Mouse (Mus musculus) thymus, postnatal 14 days (tissue): ENCODE measurements around the gene Rhno1.
"Not testable (repeated sequence)": the region's sequence is repeated elsewhere in the genome, so short reads cannot be mapped to it uniquely, and the experiment has no call there.

Experiments
- DNase-seq: peaks from one replicate; pipeline ENCODE4 v3.0.0; 2021

Rhno1 gene

DNA sequence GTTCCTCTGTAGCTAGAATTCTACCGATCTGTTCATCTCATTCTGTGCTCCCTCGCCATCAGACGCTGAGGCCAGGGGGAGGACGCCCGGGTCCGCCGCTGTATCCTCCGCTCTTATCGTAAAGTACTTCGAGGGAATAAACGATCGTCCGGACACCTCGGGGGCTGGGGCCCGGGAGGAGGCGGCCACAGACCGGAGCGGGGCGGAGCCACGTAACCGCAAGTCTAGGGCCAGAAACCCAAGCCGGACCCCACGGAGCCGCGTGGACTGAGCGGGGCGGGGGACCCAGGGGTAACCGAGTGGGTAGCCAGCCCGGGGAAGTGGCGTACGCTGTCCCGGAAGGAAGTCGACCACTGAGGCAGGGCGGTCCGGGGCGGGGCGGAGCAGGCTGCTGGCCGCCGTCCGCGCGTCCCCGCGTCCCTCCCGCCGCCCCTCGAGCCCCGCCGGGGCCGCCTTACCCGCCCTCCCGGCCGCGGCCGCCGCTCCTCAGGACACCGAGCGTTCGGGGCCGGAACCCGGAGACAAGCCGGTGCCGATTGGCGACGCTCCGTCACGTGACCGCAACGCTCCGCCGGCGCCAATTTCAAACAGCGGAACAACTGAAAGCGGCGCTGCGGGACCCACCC, at the start of gene Rhno1, which contains the start of gene Foxm1:
Rhno1 (minus strand) TSS at position 531 of the 626 bp plus-strand sequence.
Foxm1 (plus strand) TSS at position 587 of the 626 bp plus-strand sequence.
- DNase-seq, result peak; percentile 89

DNA sequence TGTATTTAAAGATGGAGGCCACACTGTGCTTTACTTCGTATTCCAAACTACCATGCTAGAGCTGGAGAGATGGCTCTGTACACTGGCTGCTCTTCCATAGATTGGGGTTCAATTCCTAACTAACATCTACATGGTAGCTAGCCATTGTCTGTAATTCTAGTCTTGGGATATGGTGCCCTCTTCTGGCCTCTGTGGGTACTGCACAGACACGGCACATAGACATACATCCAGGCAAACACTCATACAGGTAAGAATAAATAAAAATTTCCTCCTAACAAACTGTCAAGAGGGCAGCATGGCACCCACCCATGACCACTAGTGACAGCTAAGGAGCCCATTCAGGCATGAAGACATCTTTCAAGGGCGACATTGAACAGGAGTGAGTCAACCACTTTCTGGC, 48.4 kb upstream of the Rhno1 start:
- DNase-seq, result peak; percentile 75

DNA sequence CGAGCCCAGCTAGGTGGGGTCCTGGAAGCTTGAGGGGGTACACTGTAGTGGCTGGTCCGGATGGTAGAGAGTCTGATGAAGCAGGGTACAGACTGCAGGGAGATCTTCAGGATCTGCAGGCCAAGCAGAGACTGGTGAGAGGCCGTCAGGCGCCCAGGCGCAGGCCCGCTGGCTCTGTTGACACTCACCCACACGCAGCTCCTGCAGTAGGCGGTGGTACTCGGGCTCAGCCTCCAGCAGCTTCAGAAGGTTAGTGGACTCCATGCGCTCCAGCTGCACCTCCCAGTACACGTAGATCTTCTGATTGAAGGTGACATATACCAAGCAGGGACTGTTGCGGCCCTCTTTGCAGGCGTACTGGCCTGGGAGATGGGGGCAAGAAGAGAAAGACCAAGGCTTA, 47.6 kb upstream of the Rhno1 start:
- no peak for DNase-seq

DNA sequence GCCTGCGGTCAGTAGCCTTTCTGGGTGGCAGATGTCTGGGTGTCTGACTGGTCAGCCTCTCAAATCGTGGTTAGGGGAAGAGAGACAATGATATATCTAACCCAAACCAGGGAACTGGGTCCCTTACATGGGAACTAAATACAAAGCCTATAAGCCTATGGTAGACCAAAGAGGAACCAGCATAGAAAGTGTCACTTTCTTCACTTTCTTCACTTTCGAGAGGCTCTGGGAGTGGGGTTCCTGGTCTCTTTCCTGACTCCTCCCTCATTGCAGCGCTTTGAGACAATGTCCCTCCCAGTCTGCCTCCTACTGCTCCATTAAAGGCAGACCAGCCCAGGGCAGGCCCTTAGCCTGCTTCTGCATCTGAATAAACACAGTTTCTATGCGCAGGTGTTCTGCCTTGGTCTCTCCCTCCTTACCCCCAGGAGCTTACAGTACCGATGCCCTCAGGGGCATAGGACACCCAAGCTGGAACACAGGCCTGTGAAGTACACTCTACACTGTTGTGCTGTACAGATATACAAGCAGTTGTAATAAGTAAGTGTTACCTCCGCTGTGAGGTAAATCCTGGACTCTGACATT, 45.9 kb upstream of the Rhno1 start:
- no peak for DNase-seq

DNA sequence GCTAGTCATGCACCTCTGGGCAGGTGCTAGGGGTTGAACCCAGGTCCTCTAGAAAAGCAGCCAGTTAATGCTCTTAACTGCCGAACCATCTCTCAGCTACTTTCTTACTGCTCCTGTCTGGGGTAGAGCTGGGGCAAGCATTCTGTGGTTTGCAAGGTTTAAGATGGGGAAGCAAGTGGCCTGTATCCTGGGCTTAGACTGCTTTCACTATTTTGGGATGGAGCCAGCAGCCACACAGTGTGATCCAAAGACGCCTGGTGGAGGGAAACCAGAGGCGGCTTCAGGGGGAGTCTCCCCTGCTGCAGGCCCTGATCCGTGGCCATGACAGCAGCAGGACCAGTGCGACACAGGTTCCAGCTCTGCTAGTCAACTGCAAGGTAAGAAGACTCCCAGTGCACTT, 42.0 kb upstream of the Rhno1 start:
- DNase-seq, result no peak

DNA sequence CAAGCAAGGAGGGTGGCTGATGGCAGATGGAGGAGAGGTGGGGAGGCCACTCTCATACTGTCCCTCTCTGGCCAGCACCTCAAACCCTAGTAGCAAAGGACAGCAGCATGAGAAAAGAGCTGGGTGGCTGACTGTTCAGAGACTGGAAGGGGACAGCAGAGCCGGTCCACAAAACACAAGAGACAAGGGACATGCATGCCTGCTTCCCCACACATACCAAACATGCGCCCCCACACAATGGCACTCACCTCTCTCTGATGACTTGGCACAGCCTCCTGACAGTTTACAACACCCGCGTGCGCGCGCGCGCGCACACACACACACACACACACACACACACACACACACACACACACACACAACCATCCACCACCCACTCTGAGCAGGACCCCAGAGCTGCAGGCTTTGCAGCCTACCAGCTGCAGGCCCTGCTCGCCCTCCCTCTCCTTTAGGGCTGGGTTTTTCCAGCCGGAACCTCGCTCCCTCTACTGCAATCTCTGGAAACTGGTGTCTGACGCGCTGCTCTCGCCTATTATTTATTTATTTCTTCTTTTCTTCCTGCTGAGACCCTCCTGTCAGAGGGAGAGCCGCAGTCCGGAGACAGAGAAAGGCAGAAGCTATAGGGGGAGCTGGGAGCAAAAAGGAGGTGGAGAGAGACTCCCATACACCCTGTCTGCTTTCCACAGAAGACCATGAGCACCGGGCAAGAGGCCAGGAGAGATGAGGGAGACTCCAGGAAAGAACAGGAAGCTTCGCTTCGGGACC, 36.9 kb upstream of the Rhno1 start:
- DNase-seq, result no peak

DNA sequence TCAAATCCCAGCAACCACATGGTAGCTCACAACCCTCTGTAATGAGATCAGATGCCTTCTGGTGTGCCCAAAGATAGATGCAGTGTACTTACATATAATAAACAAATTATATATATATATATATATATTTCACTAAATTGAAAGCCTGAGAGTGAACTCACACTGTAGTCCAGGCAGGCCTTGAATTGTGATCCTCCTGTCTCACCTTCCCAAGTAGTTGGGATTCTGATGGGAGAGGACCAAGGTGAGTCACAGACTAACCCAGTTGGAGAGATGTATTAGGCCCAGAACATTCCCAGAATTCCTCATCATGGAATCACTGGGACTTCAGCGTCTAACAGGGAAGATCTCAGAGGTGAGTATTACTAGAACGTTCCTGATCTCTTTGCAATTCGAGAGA, 36.3 kb upstream of the Rhno1 start, which contains the start of gene Nrip2:
Nrip2 (plus strand) TSS at position 301 of the 400 bp plus-strand sequence.
- no peak for DNase-seq

DNA sequence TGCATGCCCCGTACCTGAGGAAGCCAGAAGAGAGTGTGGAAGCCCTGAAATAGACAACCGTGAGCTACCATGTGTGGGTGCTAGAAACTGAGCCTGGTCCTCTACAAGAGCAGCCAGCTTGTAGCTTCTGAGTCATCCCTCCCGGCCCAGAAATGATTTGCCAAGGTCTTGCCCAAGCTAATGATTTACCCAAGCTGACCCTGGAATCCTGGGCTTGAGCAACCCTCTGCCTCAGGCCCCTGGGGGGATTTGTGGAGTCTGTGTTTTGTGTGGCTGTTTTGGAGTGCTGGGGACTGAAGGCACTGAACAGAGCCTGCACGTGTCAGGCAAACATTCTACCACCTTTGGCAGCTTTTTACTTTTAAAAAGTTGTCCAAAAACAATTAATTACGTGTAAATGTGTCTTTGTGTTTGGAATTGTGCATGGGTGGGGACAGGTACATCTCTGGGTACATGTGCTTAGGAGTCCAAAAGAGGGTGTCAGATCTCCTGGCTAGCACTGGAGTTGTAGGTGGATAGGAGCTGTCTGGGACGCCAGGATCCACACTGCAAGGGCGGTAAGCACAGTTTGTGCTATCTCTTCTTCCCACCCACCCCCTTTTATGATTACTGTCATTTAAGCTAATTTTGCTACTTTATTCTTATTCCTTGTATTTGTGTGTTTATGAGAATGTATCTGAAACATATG, 35.0 kb upstream of the Rhno1 start:
- DNase-seq, result no peak

DNA sequence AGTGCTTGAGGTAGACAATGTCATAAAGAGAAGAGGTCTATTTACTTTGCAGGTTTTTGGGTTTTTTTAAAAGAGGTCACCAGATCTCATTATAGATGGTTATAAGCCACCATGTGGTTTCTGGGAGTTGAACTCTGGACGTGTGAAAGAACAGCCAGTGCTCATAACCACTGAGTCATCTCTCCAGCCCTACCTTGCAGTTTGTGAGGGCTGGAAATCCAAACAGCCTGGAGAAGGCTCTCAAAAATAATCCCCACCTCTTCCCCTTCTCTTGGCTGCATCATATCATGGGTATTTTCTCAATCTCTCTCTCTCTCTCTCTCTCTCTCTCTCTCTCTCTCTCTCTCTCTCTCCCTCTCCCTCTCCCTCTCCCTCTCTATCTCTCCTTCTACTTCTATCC, 28.0 kb upstream of the Rhno1 start:
- DNase-seq, result no peak

DNA sequence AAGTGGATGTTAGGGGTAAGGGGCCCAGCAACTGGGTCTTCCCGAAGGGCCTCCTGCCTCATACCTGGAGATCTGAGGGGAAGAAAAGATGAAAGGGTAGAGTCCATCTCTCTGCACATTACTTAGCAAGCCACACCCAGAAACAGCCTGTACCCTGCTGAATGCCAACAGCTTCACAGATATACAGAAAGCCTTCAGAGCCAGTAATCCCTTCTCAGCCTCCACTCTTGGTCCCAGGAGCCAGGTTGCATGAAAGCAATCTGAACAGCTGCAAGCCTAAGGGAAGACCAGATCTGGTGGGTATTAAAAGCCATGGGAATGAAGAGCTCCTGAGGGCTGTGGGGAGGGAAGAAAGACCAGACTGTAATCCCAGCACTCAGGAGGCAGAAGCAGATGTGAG, 26.5 kb upstream of the Rhno1 start:
- DNase-seq, result no peak

DNA sequence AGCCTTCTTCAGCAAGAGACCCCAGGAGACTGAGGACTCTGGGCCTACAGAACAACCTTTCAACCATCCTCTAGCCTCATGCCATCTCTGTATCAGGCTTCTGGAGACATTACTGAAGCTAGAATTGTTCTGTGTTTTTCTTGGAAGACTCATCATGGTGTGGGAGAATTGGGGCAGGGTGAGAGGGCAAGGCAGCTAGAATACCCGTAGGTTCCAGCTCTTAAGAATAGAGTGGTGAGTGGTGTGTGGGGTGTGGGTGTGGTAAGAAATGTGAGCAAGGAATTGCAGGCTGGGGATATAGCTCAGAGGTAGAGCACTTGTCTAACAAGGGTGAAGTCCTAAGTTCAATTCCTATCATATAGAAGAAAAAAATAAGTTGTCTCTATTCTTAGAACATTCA, 22.3 kb upstream of the Rhno1 start:
- DNase-seq, result no peak

DNA sequence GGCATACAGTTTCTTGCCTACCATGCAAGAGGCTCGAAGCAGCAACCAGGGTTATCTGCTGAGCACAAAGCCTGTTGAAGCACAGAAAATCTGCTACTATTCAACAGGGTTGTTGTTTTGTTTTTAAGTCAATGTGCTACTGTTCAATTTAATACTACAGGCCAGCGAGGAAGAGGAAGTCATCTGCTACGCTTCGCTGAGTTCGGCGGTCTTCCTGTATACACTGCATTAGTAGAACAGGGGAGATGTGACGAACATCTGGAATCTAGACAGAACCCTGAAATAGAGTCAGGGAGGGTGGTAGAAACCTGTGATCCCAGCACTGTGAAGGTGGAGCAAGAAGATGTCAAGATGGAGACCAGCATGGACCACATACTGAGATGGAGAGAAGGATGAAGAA, 21.0 kb upstream of the Rhno1 start:
- no peak for DNase-seq

DNA sequence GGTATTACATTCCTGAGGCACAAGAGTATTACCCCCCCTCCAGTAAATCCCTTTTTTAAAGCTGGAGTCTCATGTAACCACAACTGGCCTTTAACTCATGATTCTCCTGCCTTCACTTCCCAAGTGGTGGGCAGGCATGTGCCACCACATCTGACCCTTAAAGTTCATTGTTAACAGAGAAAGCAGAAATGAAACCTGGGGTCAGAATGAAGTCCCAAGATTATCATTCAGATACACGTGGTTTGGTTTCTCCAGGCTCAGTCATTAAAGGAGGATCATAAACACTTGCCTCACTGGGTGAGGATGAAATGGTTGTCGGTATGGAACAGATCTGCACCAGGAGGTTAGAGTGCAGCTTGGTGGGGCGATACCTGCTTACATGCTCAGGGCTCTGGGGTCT, 18.5 kb upstream of the Rhno1 start:
- DNase-seq, result no peak

DNA sequence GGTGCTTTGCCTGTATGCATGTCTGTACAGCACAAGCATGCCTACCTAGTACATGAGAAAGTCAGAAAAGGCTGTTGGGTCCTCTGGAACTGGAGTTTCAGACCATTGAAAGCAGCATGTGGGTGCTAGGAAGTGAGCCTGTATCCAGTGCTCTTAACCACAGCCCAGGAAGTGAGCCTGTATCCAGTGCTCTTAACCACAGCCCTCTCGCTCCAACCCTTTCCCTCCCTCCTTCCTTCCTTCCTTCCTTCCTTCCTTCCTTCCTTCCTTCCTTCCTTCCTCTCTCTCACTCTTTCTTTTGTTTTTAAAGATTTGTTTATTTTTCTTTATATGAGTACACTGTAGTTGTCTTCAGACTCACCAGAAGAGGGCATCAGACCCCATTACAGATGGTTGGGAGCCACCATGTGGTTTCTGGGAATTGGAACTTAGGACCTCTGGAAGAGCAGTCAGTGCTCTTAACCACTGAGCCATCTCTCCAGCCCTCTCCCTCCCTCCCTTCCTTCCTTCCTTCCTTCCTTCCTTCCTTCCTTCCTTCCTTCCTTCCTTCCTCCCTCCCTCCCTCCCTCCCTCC, 18.0 kb upstream of the Rhno1 start:
- not testable (repeated sequence) for DNase-seq

DNA sequence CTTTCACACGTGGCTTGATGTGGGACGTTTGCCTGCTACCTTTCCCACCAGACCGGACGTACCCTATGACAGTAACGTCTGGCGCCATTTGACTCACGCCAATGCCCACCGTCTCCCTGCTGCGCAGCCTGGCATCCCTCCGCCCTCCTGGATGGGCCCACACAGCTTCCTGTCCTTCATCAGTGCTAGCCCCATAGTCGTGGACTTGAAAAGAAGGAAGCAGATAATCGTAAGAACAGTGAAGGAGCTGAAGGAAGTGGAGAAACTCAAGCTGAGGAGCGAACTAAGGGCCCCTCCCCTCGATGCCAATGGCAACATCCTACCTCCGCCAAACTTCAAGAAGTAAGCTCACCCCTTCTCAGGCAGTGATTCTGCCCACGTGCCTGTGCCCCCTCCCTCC, 16.9 kb upstream of the Rhno1 start:
- DNase-seq, result no peak

DNA sequence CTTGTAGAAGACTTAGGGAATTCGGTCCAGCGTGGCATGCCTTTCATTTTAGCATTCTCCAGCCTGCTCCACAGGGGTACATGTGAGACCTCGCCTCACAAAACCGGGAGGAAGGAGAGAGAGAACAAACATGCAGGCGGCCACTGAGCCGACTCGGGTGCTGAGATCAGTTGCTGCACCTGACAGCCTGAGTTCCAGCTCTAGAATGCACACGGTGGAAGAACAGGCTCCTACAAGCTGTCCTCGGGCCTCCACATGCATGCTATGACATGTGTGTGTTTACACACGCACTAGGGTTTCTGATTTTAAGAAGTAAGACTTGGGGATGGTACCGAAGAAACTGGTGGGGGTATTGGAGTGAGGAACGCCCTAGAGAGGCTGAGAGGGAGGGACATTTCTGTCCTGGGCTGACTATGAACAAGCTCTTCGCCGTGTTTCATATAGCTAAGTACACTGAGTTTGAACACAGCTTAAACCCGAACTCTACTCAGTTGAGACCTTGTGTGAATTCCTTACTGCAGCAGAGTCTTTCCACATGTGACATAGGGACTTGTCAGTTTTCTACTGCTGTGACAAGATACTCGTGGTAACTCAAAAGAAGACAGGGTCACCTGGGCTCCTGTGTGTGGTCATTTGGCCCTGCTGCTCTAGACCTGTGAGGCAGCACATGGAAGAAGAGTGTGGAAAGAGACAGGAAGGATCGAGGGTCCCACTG, 13.8 kb upstream of the Rhno1 start:
- DNase-seq, result no peak

DNA sequence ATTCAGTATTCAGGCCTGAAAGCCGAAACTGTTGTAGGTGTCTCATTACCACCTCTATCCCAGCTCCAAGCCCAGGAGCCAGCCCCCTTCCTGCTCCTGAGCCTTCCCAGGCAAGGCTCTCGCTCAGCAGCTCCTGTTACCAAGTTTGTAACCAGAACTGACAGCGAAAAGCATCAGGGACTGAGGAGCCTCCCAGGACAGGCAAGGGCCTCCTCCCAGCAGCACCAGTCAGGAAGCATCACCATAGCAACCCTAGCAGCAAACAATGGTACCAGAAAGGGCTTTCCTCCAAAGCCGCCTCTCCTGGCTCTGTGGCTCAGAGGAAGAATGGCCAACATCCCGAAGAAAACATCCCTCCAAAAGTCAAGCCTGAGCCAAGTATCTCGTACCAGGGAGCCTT, 12.5 kb upstream of the Rhno1 start, which contains the start of the genes Tex52 and Gm44596:
Tex52 (plus strand) TSS at position 265 of the 400 bp plus-strand sequence.
Gm44596 (plus strand) TSS at position 312 of the 400 bp plus-strand sequence.
- DNase-seq, result no peak

DNA sequence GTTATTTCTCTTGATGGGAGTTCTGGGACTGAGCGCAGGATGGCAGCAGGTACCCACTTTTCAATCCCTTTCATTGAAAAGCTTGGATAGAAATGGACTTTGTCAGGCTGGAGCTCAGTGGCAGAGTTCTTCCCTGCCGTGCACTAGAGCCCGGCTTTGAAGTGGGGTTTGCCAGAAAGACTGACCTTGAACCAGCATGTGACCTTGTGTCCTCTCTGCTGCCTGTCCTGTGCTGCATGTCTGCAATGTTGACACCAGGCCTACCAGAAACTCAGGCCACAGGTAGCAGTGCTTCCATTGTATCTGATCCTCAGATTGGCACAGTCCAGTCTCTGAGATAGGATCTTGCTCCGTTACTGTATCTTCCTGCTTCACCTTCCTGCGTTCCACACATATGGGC, 7.3 kb upstream of the Rhno1 start:
- no peak for DNase-seq

DNA sequence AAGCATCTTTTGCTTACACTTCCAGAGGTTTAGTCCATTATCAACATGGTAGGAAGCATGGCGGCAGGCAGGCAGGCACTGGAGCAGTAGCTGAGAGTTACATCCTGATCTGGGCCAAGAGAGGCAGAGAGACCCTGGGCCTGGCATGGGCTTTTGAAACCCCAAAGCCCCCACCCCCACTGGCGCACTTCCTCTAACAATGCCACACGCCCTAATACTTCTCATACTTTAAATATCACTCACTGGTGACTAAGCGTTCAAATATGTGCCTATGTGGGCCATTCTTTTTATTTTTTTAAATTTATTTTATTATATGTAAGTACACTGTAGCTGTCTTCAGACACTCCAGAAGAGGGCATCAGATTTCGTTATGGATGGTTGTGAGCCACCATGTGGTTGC, 3.8 kb upstream of the Rhno1 start:
- no peak for DNase-seq

DNA sequence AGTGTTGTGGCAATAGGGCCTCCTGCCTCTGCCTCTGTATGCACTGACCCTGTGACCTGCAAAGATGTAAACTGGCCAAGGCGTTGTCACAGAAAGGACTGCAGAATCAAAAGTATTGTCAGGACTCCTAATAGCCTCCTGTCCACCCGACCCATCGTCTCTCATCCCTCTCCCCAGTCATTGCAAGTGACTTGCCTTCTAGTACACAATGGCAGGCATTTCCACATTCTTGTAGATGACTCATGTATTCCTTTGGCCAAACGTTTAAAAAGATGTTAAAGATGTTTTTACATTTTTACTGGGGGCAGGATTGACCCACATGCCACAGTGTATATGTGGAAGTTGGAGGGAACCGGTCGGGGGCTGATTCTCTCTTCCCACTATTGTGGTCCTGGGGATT, 2.0 kb upstream of the Rhno1 start:
- DNase-seq, result no peak

DNA sequence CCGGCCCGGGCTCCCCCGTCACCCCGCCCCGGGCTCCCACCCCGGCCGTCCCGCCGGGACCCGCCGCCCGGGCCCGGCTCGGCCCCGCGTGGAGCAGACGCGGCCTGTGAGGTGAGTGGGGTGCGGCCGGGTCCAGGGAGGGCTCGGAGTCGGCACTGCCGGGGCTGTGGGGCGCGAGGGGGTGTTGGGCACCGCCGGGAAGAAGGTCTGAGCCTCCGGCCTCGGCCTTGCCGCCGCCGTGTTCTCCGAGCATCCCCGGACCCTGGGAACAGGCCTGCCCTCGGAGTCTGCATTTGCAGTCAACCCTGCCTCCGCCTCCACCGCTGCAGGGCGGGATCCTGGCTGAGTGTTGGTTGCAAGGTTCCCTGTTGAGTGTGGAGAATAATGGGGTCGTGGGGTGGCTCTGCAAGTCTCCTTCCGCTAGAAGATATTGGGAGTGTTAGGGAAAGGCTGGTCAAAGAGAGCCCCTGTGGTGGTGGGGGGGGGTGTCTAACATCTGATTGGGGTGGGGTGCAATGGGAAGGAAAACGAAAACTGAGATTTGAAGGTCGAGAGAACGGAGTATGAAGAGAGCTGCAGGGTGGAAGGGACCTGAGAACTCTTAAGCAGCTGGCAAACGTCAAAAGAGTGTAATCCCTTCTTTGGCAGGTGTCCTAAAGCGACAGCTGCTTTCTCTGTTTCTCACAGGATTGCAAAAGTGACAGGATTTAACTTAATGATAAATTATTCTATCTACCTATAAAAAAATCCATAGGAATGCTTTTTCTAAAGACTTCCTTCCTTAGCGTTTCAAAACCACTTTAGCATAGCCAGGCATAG, 505 bp upstream of the Rhno1 start:
- DNase-seq, result no peak

DNA sequence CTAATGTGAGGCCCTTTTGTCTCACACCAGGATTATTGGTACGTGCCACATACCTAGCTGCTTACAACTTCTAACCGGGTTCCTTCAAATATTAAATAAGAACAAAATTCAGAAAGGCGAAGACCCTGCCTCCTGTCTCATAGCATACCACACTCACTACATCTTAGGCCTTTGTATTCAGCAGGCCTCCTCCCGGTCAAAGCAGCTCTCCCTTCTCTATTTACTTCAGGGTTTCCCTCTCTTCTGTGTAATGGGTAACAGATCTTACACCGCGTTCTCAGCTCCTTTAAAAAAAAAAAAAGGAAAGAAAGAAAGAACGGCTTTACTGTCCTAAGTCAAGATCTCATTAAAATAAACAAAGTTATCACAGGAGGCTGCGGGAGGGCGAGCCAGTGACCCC, 810 bp downstream of the Rhno1 start:
- no peak for DNase-seq
